Mouse (Mus musculus) inflammation-experienced regulatory T-cells (primary cell): ENCODE measurements around the gene Zfp931. TPM values are rescaled to one million over a fixed set of nuclear protein-coding genes. Genes with fewer than 3 reads are reported as not detected.

Experiments used
- polyA plus RNA-seq, 2 experiments: library from polyadenylated mRNA; unstranded; fragments of 100-300 nt; shearing (Covaris generic); gene quantifications; one replicate each; pipeline ENCODE4 v1.2.1; 2017

Zfp931 gene
- 10 to 100 TPM; 10.9 to 16.3 TPM for polyA plus RNA-seq

DNA sequence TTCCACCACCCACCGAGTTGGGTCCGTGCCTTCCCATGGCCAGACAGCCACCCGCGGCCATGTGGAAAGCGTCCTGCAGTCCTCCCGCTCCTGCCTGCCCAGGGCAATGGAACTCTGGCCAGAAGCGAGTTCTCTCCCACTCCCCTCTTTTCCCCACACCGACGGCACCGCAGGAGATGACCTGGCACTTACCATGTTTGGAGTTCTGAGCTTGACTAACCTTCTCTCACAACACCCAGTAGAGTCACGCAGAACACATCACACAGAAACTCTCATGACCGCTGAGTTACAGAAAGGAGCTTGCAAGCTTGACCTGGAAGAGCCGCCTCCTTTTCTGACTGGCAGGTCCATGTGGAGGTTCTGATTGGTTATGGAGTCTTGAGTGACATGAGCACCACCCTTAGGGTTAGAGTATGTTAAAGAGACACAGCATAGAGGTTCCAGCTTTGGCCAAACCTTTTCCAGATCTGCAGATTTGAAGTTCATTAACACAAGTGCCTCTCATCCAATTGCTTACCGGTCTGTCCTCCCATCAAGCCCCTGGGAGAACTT is at the start of gene Zfp931:
Gene Zfp931 (minus strand): TSS at position 311 of the 552 bp plus-strand sequence.

DNA sequence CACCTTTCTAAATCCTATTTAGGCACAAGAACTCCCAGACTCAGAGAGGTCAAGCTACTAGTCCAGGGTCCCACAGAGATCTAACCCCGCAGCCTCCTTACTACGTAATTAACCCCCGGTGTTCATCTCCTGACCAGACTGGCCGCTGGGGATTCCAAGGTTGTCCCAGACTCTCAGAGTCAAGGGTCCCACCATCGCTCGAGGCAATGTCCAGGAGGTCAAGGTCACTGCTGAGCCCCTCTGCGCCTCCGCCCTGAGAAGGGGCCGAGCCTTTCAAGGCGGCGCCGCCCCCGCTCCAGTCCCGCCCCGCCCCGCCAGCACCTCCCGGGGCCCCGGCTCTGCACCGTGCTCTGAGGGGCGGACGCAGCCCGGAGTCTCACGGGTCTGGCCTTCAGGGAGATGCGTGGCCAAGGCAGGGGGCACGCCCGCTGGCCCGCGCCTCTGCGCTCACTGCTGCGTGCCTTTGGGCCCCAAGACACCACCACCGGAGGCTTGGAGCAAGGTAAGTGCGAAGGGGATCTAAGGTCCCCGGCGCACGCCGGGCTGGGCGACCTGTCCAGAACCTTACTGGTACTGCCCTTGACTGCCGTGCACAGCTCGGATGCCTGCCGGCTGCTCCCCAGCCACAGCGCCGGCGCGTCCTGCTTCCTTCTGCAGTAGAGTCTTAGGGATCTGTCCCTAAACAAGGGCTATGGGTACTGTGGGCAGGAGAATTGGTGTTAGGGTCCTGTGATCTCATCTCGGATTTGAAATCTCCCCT is 40.7 kb upstream of the Zfp931 start, which contains the start of gene Phactr3:
Gene Phactr3 (plus strand): TSS at position 175 of the 760 bp plus-strand sequence.

DNA sequence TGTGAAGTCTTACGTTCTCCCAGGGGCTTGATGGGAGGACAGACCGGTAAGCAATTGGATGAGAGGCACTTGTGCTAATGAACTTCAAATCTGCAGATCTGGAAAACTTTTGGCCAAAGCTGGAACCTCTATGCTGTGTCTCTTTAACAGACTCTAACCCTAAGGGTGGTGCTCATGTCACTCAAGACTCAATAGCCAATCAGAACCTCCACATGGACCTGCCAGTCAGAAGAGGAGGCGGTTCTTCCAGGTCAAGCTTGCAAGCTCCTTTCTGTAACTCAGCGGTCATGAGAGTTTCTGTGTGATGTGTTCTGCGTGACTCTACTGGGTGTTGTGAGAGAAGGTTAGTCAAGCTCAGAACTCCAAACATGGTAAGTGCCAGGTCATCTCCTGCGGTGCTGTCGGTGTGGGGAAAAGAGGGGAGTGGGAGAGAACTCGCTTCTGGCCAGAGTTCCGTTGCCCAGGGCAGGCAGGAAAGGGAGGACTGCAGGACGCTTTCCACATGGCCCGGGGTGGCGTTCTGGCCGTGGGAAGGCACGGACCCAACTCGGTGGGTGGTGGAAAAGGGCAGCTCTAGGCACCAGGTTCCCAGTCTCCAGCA is 55.2 kb downstream of the Zfp931 start, which contains the start of gene Zfp971:
Gene Zfp971 (plus strand): TSS at position 274 of the 601 bp plus-strand sequence.

Other genes starting within 250 kb of the Zfp931 start
- gene Gm14325, start 238.1 kb downstream of the Zfp931 start, polyA plus RNA-seq: 10 to 100 TPM; 11.9 to 13.7 TPM
- gene Gm14327, start 181.4 kb downstream of the Zfp931 start, polyA plus RNA-seq: under 1 TPM; 0.61 to 0.71 TPM
- not detected for gene Zfp972, start 152.9 kb downstream of the Zfp931 start, polyA plus RNA-seq
- 10 to 100 TPM in 1 of 2 experiments, 1 to 10 TPM in 1; 7.0 to 12.8 TPM for gene Gm14326, start 121.2 kb downstream of the Zfp931 start, polyA plus RNA-seq
- gene Zfp971, start 55.2 kb downstream of the Zfp931 start, polyA plus RNA-seq: 1 to 10 TPM; 8.5 to 9.0 TPM
- gene Phactr3, start 40.5 kb upstream of the Zfp931 start, polyA plus RNA-seq: under 1 TPM; 0.24 to 0.49 TPM